Mouse (Mus musculus) MEL (cell line): ENCODE results near the gene Gadd45g. TPM values are rescaled to one million over a fixed set of nuclear protein-coding genes. Genes with fewer than 3 reads are reported as not detected.

Experiments used
- DNase-seq: peaks from one replicate; pipeline ENCODE4 v3.0.0; 2011; ENCODE audit warnings: low read depth, low spot score
- H3K27ac ChIP-seq: 2 replicates; pipeline ENCODE4 v1.5.1; 2012; ENCODE audit warnings: low read depth, mild to moderate bottlenecking, control low read depth, low read length, moderate library complexity; ENCODE audit not compliant: control insufficient read depth
- H3K27me3 ChIP-seq, 2 experiments: fragments of 150-350 bp in 1 of 2; sonication (generic) in 1 of 2; 2 replicates each; pipeline ENCODE4 v1.6.1; 2012; ENCODE audit warnings: low read length in 2 of 2, mild to moderate bottlenecking in 2 of 2, improper control_type of control experiment in 1 of 2, moderate library complexity in 1 of 2; ENCODE audit not compliant: insufficient read depth in 2 of 2, control insufficient read depth in 1 of 2
- H3K36me3 ChIP-seq, 2 experiments: 2 replicates each; pipeline ENCODE4 v1.6.1; 2012 to 2014; ENCODE audit warnings: low read length in 2 of 2, improper control_type of control experiment in 1 of 2, inconsistent platforms in 1 of 2, mild to moderate bottlenecking in 1 of 2; ENCODE audit not compliant: insufficient read depth in 2 of 2, control insufficient read depth in 1 of 2
- H3K4me1 ChIP-seq, 2 experiments: fragments of 150-350 bp in 1 of 2; sonication (generic) in 1 of 2; 2 replicates each; pipeline ENCODE4 v1.6.1; 2012; ENCODE audit warnings: low read length in 2 of 2, improper control_type of control experiment in 1 of 2, mild to moderate bottlenecking in 1 of 2; ENCODE audit not compliant: insufficient read depth in 2 of 2, control insufficient read depth in 1 of 2
- H3K4me3 ChIP-seq, 2 experiments: fragments of 150-350 bp in 1 of 2; sonication (generic) in 1 of 2; 2 replicates each; pipeline ENCODE4 v1.5.1; 2012; ENCODE audit warnings: low read depth in 2 of 2, low read length in 2 of 2, mild to moderate bottlenecking in 2 of 2, moderate library complexity in 2 of 2, control low read depth in 1 of 2, improper control_type of control experiment in 1 of 2; ENCODE audit not compliant: control insufficient read depth in 1 of 2, insufficient read depth in 1 of 2
- H3K79me2 ChIP-seq: 2 replicates; pipeline ENCODE4 v1.6.1; 2012; ENCODE audit warnings: mild to moderate bottlenecking, low read length, moderate library complexity; ENCODE audit not compliant: control insufficient read depth, poor library complexity, insufficient read depth
- H3K9ac ChIP-seq: 2 replicates; pipeline ENCODE4 v1.6.1; 2012; ENCODE audit warnings: low read depth, mild to moderate bottlenecking, control low read depth, low read length, moderate library complexity; ENCODE audit not compliant: control insufficient read depth, poor library complexity, severe bottlenecking
- H3K9me3 ChIP-seq: fragments of 150-350 bp; sonication (generic); replicated peaks from 2 replicates; pipeline ENCODE4 v1.6.1; 2012; ENCODE audit warnings: mild to moderate bottlenecking, low read length, improper control_type of control experiment, moderate library complexity; ENCODE audit not compliant: insufficient read depth
- BHLHE40 ChIP-seq: IDR thresholded peaks from 2 replicates; pipeline ENCODE4 v1.6.1; 2012; ENCODE audit warnings: low read depth, mild to moderate bottlenecking, inconsistent platforms, low read length, improper control_type of control experiment, borderline replicate concordance
- CHD1 ChIP-seq: IDR thresholded peaks from 2 replicates; pipeline ENCODE4 v1.6.1; 2012; ENCODE audit warnings: low read depth, mild to moderate bottlenecking, inconsistent platforms, low read length, improper control_type of control experiment
- CTCF ChIP-seq, 3 experiments: IDR thresholded peaks in 2 of 3; conservative IDR thresholded peaks in 1 of 3; 2 replicates each; pipeline ENCODE4 v1.5.1; 2011 to 2012; ENCODE audit warnings: low read length in 3 of 3, low read depth in 2 of 3, mild to moderate bottlenecking in 2 of 3, improper control_type of control experiment in 1 of 3, inconsistent platforms in 1 of 3, mixed read lengths in 1 of 3, moderate library complexity in 1 of 3; ENCODE audit not compliant: control insufficient read depth in 1 of 3, insufficient read depth in 1 of 3, poor library complexity in 1 of 3, severe bottlenecking in 1 of 3
- E2F4 ChIP-seq: IDR thresholded peaks from 2 replicates; pipeline ENCODE4 v1.6.1; 2011; ENCODE audit warnings: low read depth, low read length, improper control_type of control experiment, borderline replicate concordance
- ELF1 ChIP-seq: IDR thresholded peaks from 2 replicates; pipeline ENCODE4 v1.6.1; 2014; ENCODE audit warnings: low read depth, mild to moderate bottlenecking, inconsistent platforms, low read length, improper control_type of control experiment, moderate library complexity
- EP300 ChIP-seq, 2 experiments: IDR thresholded peaks; 2 replicates each; pipeline ENCODE4 v1.6.1; 2011; ENCODE audit warnings: improper control_type of control experiment in 2 of 2, low read length in 2 of 2, low read depth in 1 of 2, mild to moderate bottlenecking in 1 of 2
- GATA1 ChIP-seq: IDR thresholded peaks from 2 replicates; pipeline ENCODE4 v1.6.1; 2011; ENCODE audit warnings: low read depth, low read length, improper control_type of control experiment
- HCFC1 ChIP-seq: IDR thresholded peaks from 2 replicates; pipeline ENCODE4 v1.6.1; 2012; ENCODE audit warnings: low read depth, mild to moderate bottlenecking, inconsistent platforms, low read length, improper control_type of control experiment, moderate library complexity
- MAFK ChIP-seq: IDR thresholded peaks from 2 replicates; pipeline ENCODE4 v1.6.1; 2011; ENCODE audit warnings: low read depth, mild to moderate bottlenecking, low read length, improper control_type of control experiment, borderline replicate concordance
- MAX ChIP-seq: IDR thresholded peaks from 2 replicates; pipeline ENCODE4 v1.6.1; 2011; ENCODE audit warnings: low read length, improper control_type of control experiment
- MEF2A ChIP-seq: IDR thresholded peaks from 2 replicates; pipeline ENCODE4 v1.6.1; 2014; ENCODE audit warnings: low read depth, mild to moderate bottlenecking, inconsistent platforms, low read length, improper control_type of control experiment; ENCODE audit not compliant: poor library complexity, insufficient replicate concordance, severe bottlenecking; ENCODE audit errors: extremely low read depth
- MXI1 ChIP-seq: IDR thresholded peaks from 2 replicates; pipeline ENCODE4 v1.6.1; 2011; ENCODE audit warnings: mild to moderate bottlenecking, low read depth, low read length, improper control_type of control experiment
- MYB ChIP-seq: IDR thresholded peaks from 2 replicates; pipeline ENCODE4 v1.6.1; 2011; ENCODE audit warnings: mild to moderate bottlenecking, low read depth, low read length, improper control_type of control experiment
- NELFE ChIP-seq: IDR thresholded peaks from 2 replicates; pipeline ENCODE4 v1.6.1; 2011; ENCODE audit warnings: low read depth, low read length, improper control_type of control experiment
- POLR2AphosphoS2 ChIP-seq: IDR thresholded peaks from 2 replicates; pipeline ENCODE4 v1.6.1; 2011; ENCODE audit warnings: low read length, improper control_type of control experiment
- POLR2AphosphoS5 ChIP-seq: IDR thresholded peaks from 2 replicates; pipeline ENCODE4 v1.6.1; 2012; ENCODE audit warnings: low read depth, borderline replicate concordance, mild to moderate bottlenecking, inconsistent platforms, low read length, moderate library complexity, mixed read lengths
- RAD21 ChIP-seq: IDR thresholded peaks from 2 replicates; pipeline ENCODE4 v1.6.1; 2011; ENCODE audit warnings: mild to moderate bottlenecking, low read depth, low read length, improper control_type of control experiment
- RCOR1 ChIP-seq: IDR thresholded peaks from 2 replicates; pipeline ENCODE4 v1.6.1; 2012; ENCODE audit warnings: low read depth, mild to moderate bottlenecking, inconsistent platforms, low read length, improper control_type of control experiment
- SIN3A ChIP-seq: IDR thresholded peaks from 2 replicates; pipeline ENCODE4 v1.6.1; 2012; ENCODE audit warnings: low read length, improper control_type of control experiment, inconsistent platforms
- SMC3 ChIP-seq: IDR thresholded peaks from 2 replicates; pipeline ENCODE4 v1.6.1; 2011; ENCODE audit warnings: low read depth, low read length, improper control_type of control experiment
- TAL1 ChIP-seq: IDR thresholded peaks from 2 replicates; pipeline ENCODE4 v1.6.1; 2012; ENCODE audit warnings: mild to moderate bottlenecking, inconsistent platforms, low read length, moderate library complexity, mixed read lengths
- TCF12 ChIP-seq: IDR thresholded peaks from 2 replicates; pipeline ENCODE4 v1.6.1; 2014; ENCODE audit warnings: low read depth, mild to moderate bottlenecking, inconsistent platforms, low read length, improper control_type of control experiment, moderate library complexity
- UBTF ChIP-seq: IDR thresholded peaks from 2 replicates; pipeline ENCODE4 v1.6.1; 2012; ENCODE audit warnings: low read depth, mild to moderate bottlenecking, inconsistent platforms, low read length, improper control_type of control experiment, moderate library complexity, borderline replicate concordance; ENCODE audit not compliant: insufficient read depth
- USF2 ChIP-seq, 2 experiments: IDR thresholded peaks; 2 replicates each; pipeline ENCODE4 v1.6.1; 2011 to 2012; ENCODE audit warnings: improper control_type of control experiment in 2 of 2, low read length in 2 of 2, borderline replicate concordance in 1 of 2, inconsistent platforms in 1 of 2, low read depth in 1 of 2, mild to moderate bottlenecking in 1 of 2; ENCODE audit not compliant: insufficient read depth in 1 of 2
- ZKSCAN1 ChIP-seq: IDR thresholded peaks from 2 replicates; pipeline ENCODE4 v1.6.1; 2012; ENCODE audit warnings: low read depth, mild to moderate bottlenecking, inconsistent platforms, low read length, improper control_type of control experiment, moderate library complexity
- ZMIZ1 ChIP-seq: IDR thresholded peaks from 2 replicates; pipeline ENCODE4 v1.6.1; 2012; ENCODE audit warnings: low read depth, mild to moderate bottlenecking, inconsistent platforms, low read length, improper control_type of control experiment, moderate library complexity
- polyA plus RNA-seq, 2 experiments: library from polyadenylated mRNA; stranded (reverse) in 1 of 2; unstranded in 1 of 2; fragments of >175 nt in 1 of 2; fragments of >200 nt in 1 of 2; gene quantifications; 2 replicates each; pipeline versions ENCODE4 v1.2.1 to v1.2.4; 2012; ENCODE audit warnings: low replicate concordance in 2 of 2, low read depth in 1 of 2; ENCODE audit not compliant: insufficient read length in 2 of 2, insufficient read depth in 1 of 2, missing spikeins in 1 of 2
- total RNA-seq: library from RNA; depleted of rRNA; stranded (reverse); fragments of 300-350 nt; gene quantifications from 2 replicates; pipeline ENCODE4 v1.2.3, GENCODE M21; 2012

The Gadd45g gene
- total and polyA plus RNA-seq, 3 experiments = 7.2 to 11.0 TPM; not detected in 1

DNA sequence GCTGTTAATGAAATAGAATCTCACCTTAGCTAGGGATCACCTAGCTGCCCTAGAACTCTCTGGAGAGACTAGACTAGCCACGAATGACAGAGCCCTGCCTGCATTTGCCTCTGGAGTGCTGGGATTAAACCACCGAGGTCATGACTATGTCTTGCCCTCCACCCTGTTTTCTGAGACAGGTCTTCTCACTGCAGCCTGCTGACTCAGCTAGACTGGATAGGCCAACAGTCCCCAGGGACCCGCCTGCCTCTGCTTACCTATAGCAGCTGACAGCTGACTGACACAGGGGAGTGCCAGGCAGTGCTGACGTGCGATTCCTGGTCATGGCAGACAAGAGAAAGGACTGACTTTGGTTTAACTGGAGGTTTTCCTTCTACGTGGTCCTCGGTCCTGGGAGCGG is 12.7 kb downstream of the Gadd45g start:
- H3K79me2 ChIP-seq = no peaks in the 10 kb centered on the region
- no peak overlapping the region for H3K9ac ChIP-seq
- H3K27me3 ChIP-seq = no peaks in the 10 kb centered on the region; a peak in 1 of 4 replicates
- DNase-seq = no peak
- H3K4me3 ChIP-seq = no peak overlapping the region
- no peak overlapping the region for H3K27ac ChIP-seq
- no peaks in the 10 kb centered on the region for H3K9me3 ChIP-seq
- H3K36me3 ChIP-seq = no peaks in the 10 kb centered on the region
- TF ChIP-seq E2F4 (no peak), RCOR1 (no peak), CTCF (IDR thresholded peaks at IDR 0.05 in 2 of 3, conservative IDR thresholded peaks at IDR 0.05 in 1 of 3; ENCODE audit: control insufficient read depth in 1 of 3, insufficient read depth in 1 of 3, low read depth in 2 of 3, low read length in 3 of 3, poor library complexity in 1 of 3, severe bottlenecking in 1 of 3) (no peak), MAFK (no peak), MYB (no peak), UBTF (no peak), SIN3A (no peak), ZKSCAN1 (no peak), GATA1 (no peak), RAD21 (no peak), USF2 (IDR thresholded peaks at IDR 0.05; ENCODE audit: borderline replicate concordance in 1 of 2, insufficient read depth in 1 of 2, low read depth in 1 of 2, low read length in 2 of 2) (no peak), HCFC1 (no peak), MAX (no peak), TAL1 (no peak), TCF12 (no peak), POLR2AphosphoS5 (no peak)
- H3K4me1 ChIP-seq = no peaks in the 10 kb centered on the region

DNA sequence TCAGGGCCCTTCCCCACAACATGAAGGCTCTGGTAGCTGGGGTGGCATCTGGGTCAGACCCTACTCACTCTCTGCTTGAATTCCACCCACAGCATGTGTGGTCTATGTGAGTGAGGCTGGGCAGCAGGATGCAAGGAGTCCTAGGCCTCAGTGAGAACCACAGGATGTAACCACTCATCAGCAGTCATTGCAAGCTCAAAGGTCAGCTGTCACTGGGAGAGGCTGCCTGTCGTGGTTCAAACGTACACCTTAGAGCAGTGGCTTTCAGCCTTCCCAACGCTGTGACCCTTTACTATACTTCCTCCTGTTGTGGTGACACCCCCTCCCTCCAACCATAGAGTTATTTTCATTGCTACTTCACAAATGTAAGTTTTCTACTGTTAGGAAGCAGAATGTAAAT is 13.3 kb downstream of the Gadd45g start:
- H3K27ac ChIP-seq = no peak overlapping the region
- TF ChIP-seq MEF2A (no peak), SMC3 (no peak), POLR2AphosphoS5 (no peak), MXI1 (no peak), POLR2AphosphoS2 (no peak), CHD1 (no peak), EP300 (IDR thresholded peaks at IDR 0.05; ENCODE audit: low read depth in 1 of 2, low read length in 2 of 2) (no peak), ZMIZ1 (no peak), BHLHE40 (no peak), MAFK (no peak), ZKSCAN1 (no peak), NELFE (no peak), E2F4 (no peak), ELF1 (no peak), SIN3A (no peak), TCF12 (no peak), HCFC1 (no peak), MAX (no peak)

More for the DNA sequence above, 13.3 kb downstream of the Gadd45g start:
- Histone ChIP-seq H3K9me3 (no peaks in the 10 kb centered on the region), H3K36me3 (no peaks in the 10 kb centered on the region), H3K4me1 (no peaks in the 10 kb centered on the region), H3K79me2 (no peaks in the 10 kb centered on the region), H3K27me3 (no peaks in the 10 kb centered on the region; a peak in 1 of 4 replicates), H3K4me3 (no peak overlapping the region), H3K9ac (no peak overlapping the region)
- DNase-seq = no peak
